Mouse (Mus musculus) midbrain, embryonic 16.5 days (tissue): ENCODE measurements around the gene Ppp2r2d. TPM values are rescaled to one million over a fixed set of nuclear protein-coding genes. Genes with fewer than 3 reads are reported as not detected.

Experiments
- ATAC-seq: fragments of 200-750 bp; cut with Nextera tagmentation; 2 replicates; pipeline ENCODE4 v1.8.0; 2017; ENCODE audit warnings: moderate TSS enrichment
- H3K27ac ChIP-seq: fragments of 300-500 bp; sonication (generic); 2 replicates; pipeline ENCODE4 v1.5.1; 2014; ENCODE audit warnings: mild to moderate bottlenecking, low read length, mixed read lengths
- H3K27me3 ChIP-seq: fragments of 300-500 bp; sonication (generic); 2 replicates; pipeline ENCODE4 v1.6.1; 2014; ENCODE audit warnings: low read depth, low read length, mixed read lengths; ENCODE audit not compliant: control insufficient read depth, insufficient read depth
- H3K36me3 ChIP-seq: fragments of 300-500 bp; sonication (generic); 2 replicates; pipeline ENCODE4 v1.6.1; 2014; ENCODE audit warnings: mild to moderate bottlenecking, low read length, moderate library complexity, mixed read lengths; ENCODE audit not compliant: control insufficient read depth, insufficient read depth
- H3K4me1 ChIP-seq: fragments of 300-500 bp; sonication (generic); 2 replicates; pipeline ENCODE4 v1.6.1; 2014; ENCODE audit warnings: mild to moderate bottlenecking, low read length, mixed read lengths; ENCODE audit not compliant: control insufficient read depth, insufficient read depth
- H3K4me2 ChIP-seq: fragments of 300-500 bp; sonication (generic); 2 replicates; pipeline ENCODE4 v1.6.1; 2014; ENCODE audit warnings: mild to moderate bottlenecking, low read length, mixed read lengths
- H3K4me3 ChIP-seq: fragments of 300-500 bp; sonication (generic); 2 replicates; pipeline ENCODE4 v1.5.1; 2014; ENCODE audit warnings: low read depth, mild to moderate bottlenecking, low read length, moderate library complexity, mixed read lengths
- H3K9ac ChIP-seq: fragments of 300-500 bp; sonication (generic); 2 replicates; pipeline ENCODE4 v1.6.1; 2014; ENCODE audit warnings: low read depth, low read length, mixed read lengths
- H3K9me3 ChIP-seq: fragments of 300-500 bp; sonication (generic); replicated peaks from 2 replicates; pipeline ENCODE4 v1.6.1; 2014; ENCODE audit warnings: mild to moderate bottlenecking, low read length, mixed read lengths; ENCODE audit not compliant: control insufficient read depth, poor library complexity, severe bottlenecking
- WGBS: fragments of 180-500 bp; shearing (Covaris S2); extraction: QIAGEN DNeasy Blood & Tissue Kit; methylation state at CpG from one replicate; pipeline ENCODE4 v1.1.7; 2014; 5-methylcytosine and 5-hydroxymethylcytosine counted together
- polyA plus RNA-seq: library from polyadenylated mRNA; unstranded; fragments of >200 nt; fragmentation: Nextera tagmentation; extraction: Ambion mirVana; gene quantifications from 2 replicates; pipeline ENCODE4 v1.2.1, GENCODE M21; 2015

Ppp2r2d gene
- polyA plus RNA-seq, 1 experiment from 2014 or later = 85.3 TPM

DNA sequence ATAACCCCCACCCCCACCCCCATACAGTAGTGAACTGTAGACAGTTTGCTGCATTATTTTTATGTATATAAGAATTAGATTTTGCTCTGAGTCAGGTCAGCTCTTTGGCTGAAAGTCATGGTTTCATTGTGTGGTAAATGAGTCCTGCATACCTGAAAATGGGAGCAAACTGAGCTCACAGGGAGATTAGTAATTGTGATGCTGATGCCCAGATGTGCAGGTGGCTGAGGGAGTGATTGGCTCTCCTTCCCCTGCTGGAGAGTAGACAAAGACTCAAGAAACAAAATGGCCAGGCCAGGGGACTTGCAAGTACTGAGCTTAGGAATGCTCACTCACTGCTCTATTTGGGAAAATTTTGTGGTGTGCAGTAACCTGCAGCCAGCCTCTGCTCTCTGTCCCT is 4.2 kb downstream of the Ppp2r2d start:
- no peak overlapping the region for H3K9ac ChIP-seq
- H3K36me3 ChIP-seq = peaks cover 6% of the 10 kb centered on the region
- no peaks in the 10 kb centered on the region for H3K9me3 ChIP-seq
- H3K4me2 ChIP-seq = no peak overlapping the region
- H3K4me3 ChIP-seq = no peak overlapping the region
- no peaks in the 10 kb centered on the region for H3K27me3 ChIP-seq
- H3K4me1 ChIP-seq = peaks cover 34% of the 10 kb centered on the region
- no peak for ATAC-seq
- no peak overlapping the region for H3K27ac ChIP-seq

DNA sequence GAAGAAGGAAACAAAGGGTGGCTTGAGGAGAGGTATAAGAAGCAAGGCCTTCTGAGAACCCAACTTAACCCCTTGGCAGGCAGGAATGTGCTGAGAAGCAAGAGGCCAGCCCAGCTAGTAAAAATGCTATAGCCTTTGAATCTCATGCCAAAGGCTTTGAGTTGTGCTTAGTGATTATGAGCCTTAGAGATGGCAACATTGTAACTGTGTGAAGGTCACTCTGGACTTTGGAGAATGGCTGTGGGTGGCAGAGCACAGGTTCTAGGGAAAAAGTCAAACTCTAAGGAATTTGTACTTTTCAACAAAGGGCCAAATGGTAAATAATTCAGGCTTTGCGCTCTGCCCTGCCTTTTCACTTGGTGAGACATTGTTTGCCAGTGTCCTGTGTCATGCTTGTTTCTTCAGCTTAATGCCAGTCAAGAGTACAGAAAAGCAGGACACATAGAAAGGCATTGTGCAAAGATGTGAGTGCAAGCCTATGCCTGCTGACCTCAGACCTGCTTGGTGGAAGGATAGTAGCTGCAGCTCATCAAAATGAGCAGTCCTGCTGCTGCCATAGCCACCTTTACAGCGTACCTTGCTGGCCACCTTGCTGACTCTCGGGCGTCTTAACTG is 7.6 kb downstream of the Ppp2r2d start:
- H3K9me3 ChIP-seq = no peaks in the 10 kb centered on the region
- ATAC-seq = no peak
- H3K27ac ChIP-seq = no peak overlapping the region
- H3K4me2 ChIP-seq = no peak overlapping the region
- no peak overlapping the region for H3K4me3 ChIP-seq
- no peaks in the 10 kb centered on the region for H3K27me3 ChIP-seq
- H3K36me3 ChIP-seq = peaks cover 6% of the 10 kb centered on the region
- H3K9ac ChIP-seq = no peak overlapping the region
- H3K4me1 ChIP-seq = peaks cover 18% of the 10 kb centered on the region
- 95% methylated on average over 4 of the region's 4 CpGs for WGBS

DNA sequence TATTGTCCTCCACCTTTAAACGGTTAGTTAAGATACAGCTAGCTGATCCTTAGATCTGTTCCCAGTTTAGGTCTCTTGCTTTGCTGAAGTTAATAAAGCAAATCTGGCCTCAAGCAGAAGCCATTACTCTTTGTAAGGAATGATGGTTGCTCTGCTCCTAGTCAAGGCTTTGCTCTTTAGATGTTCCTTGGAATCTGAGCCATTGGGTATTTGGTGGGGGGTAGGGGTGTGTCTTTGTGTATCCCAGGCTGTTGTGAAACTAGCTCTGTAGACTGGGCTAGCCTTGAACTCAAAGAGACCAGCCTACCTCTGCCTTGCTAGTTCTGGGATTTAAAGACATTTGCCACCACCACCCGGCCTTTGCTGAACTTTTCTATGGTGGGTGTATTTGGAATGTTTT is 8.3 kb downstream of the Ppp2r2d start:
- H3K9ac ChIP-seq = no peak overlapping the region

DNA sequence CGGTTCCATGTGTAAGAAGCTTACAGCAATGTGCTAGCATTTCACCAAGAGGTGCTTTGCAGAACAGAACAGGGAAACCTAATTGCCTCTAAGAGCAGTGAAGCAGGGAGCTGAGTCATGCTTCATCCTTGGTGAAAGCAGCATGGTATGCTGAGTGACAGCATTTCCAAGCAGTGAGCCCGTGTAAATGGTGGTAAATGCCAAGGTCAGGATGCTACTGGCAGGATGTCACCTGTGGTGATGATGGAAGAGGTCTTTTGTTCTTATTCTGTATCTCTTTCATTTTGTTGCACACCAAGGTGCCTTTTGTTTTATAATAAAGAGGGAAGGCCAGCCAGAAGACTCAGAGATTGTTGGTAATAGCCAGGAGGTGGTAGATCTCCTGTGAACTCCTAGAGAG is 10.8 kb downstream of the Ppp2r2d start:
- Histone ChIP-seq H3K36me3 (peaks cover 9% of the 10 kb centered on the region), H3K4me3 (no peak overlapping the region), H3K9me3 (no peaks in the 10 kb centered on the region), H3K9ac (no peak overlapping the region), H3K4me2 (no peak overlapping the region), H3K27me3 (no peaks in the 10 kb centered on the region), H3K4me1 (no peaks in the 10 kb centered on the region), H3K27ac (no peak overlapping the region)
- 66% methylated on average over 2 of the region's 2 CpGs for WGBS
- no peak for ATAC-seq

More for the DNA sequence above, 8.3 kb downstream of the Ppp2r2d start:
- 95% methylated on average over 2 of the region's 2 CpGs for WGBS
- Histone ChIP-seq H3K27me3 (no peaks in the 10 kb centered on the region), H3K27ac (no peak overlapping the region), H3K9me3 (no peaks in the 10 kb centered on the region), H3K36me3 (peaks cover 6% of the 10 kb centered on the region), H3K4me3 (no peak overlapping the region), H3K4me1 (peaks cover 13% of the 10 kb centered on the region), H3K4me2 (no peak overlapping the region)
- no peak for ATAC-seq

DNA sequence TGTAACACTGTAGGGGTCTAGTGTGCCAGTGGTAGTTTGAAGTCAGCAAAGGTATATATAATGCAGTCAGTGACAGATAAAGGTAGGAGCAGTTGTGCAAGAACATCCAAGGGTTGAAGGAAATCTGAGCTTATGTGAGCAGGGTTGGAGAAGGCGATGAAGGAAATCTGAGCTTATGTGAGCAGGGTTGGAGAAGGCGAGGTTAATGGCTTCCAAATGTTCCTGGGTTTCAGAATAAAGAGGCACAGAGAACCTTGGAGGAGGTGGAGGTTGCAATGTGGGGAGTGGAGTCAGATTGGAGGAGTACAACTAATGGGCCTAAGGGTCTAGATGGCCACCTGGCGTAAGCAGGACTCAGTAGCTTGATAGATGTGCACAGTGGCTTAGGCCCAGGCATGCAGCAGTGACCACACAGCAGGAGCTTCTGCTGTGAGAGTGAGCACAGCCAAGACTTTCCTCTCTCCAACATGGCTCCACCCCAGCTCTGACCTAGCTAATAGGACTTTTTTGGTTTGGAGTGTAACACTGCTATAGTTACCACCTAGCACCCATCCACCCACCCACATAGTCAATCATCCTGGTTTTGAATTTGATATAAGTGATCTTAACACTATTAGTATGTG is 18.2 kb downstream of the Ppp2r2d start:
- Histone ChIP-seq H3K4me3 (no peak overlapping the region), H3K9me3 (no peaks in the 10 kb centered on the region), H3K36me3 (peaks cover 6% of the 10 kb centered on the region; the same call in 1 of the 2 replicates), H3K4me1 (no peaks in the 10 kb centered on the region), H3K9ac (no peak overlapping the region), H3K4me2 (no peak overlapping the region), H3K27ac (no peak overlapping the region), H3K27me3 (no peaks in the 10 kb centered on the region)
- WGBS = 95% methylated on average over 3 of the region's 3 CpGs
- ATAC-seq = no peak

DNA sequence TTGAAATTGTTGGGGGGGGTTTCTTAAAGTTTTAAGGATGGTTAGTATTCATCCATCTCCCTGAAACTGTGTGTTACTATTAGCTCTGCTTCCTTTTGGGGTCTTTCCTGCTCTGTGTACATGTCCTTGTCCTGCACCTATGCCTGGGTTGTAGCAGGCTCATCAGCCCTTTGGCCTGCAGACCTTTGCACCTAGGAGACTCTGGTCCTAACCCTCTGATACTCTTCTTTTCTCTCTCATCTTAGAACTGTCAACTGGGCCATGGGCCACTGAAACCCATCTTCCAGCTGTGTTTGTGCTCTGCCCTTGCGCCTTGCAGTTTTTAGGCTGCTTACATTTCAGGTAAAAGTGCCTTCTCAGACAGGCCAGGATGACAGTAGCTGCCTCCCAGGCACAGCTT is 18.9 kb downstream of the Ppp2r2d start:
- Histone ChIP-seq H3K4me2 (no peak overlapping the region), H3K27me3 (no peaks in the 10 kb centered on the region), H3K9me3 (no peaks in the 10 kb centered on the region), H3K27ac (no peak overlapping the region), H3K4me1 (no peaks in the 10 kb centered on the region), H3K36me3 (peaks cover 9% of the 10 kb centered on the region; the same call in 1 of the 2 replicates), H3K4me3 (no peak overlapping the region), H3K9ac (no peak overlapping the region)
- ATAC-seq = no peak
- WGBS = 100% methylated on average over 1 of the region's 1 CpGs

DNA sequence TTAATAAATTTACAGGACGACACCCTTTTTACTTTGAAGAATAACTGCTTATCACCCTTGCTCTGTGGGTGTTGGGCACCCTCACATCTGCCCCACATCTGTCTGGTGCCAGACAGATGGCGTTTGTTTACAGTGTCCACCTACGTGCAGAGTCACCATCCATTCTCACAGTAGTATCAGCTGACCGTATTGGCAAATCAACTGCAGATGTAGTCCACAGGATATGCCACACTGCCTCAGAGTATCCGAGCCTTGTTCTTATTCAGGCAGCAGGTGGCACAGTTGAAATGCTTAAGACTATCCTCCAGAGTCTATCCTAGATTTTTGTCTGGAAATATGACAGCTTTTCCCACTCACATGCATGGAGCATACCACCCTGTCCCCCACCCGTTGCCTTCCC is 21.4 kb downstream of the Ppp2r2d start:
- Histone ChIP-seq H3K9me3 (no peaks in the 10 kb centered on the region), H3K4me1 (no peaks in the 10 kb centered on the region), H3K27ac (no peak overlapping the region), H3K9ac (no peak overlapping the region), H3K4me2 (no peak overlapping the region), H3K4me3 (no peak overlapping the region), H3K27me3 (no peaks in the 10 kb centered on the region), H3K36me3 (peaks cover 19% of the 10 kb centered on the region)
- WGBS = 84% methylated on average over 6 of the region's 6 CpGs
- no peak for ATAC-seq

DNA sequence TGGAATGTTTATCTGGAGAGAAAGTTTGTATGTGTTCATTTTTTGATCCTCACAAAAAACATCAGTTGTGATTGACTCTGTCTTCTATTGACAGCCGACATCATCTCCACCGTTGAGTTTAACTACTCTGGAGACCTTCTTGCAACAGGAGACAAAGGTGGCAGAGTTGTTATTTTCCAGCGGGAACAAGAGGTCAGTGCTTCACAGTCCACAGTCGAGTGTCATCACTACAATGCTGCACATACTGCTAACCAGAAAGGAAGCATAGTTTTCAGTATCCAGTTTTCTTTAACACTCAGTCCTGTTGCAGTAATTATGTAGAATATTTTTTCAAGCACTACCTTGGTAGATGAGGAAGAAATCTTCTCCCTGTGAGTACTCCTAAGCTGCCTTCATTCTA is 22.4 kb downstream of the Ppp2r2d start:
- Histone ChIP-seq H3K4me1 (no peaks in the 10 kb centered on the region), H3K4me2 (no peak overlapping the region), H3K9me3 (no peaks in the 10 kb centered on the region), H3K27me3 (no peaks in the 10 kb centered on the region), H3K4me3 (no peak overlapping the region), H3K9ac (no peak overlapping the region), H3K36me3 (peaks cover 28% of the 10 kb centered on the region), H3K27ac (no peak overlapping the region)
- 87% methylated on average over 4 of the region's 4 CpGs for WGBS
- ATAC-seq = no peak

DNA sequence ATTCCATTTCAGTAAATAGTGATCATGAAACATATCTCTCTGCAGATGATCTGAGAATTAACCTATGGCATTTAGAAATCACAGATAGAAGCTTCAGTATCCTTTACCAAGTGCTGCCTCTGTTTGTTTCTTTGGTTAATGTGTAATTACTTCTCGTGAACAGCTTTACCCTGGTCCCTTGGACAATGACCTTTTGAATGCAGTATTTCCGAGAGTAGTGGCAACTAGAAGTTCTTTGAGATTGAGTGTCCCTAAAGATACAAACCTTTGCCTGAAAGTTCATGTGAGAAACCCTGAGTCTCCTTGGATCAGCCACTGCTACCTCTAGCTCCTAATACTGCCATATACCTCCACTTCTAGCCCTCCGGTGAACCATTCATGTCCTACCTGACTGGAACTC is 27.1 kb downstream of the Ppp2r2d start:
- Histone ChIP-seq H3K4me1 (no peaks in the 10 kb centered on the region), H3K9ac (no peak overlapping the region), H3K9me3 (no peaks in the 10 kb centered on the region), H3K4me3 (no peak overlapping the region), H3K4me2 (no peak overlapping the region), H3K27ac (no peak overlapping the region), H3K27me3 (no peaks in the 10 kb centered on the region), H3K36me3 (peaks cover 57% of the 10 kb centered on the region)
- WGBS = 91% methylated on average over 3 of the region's 3 CpGs
- no peak for ATAC-seq
